Mouse (Mus musculus): ENCODE measurements around the gene Gm5617.
"Not testable (repeated sequence)": the region's sequence is repeated elsewhere in the genome, so short reads cannot be mapped to it uniquely, and the experiment has no call there.

The Gm5617 gene

GRCm38 (mm10) chr9:48494817-48495547 is at the start of gene Gm5617, which contains the start of gene Rbm7:
Gene Gm5617 (plus strand): TSS chr9:48495442.
Gene Rbm7 (minus strand): TSS chr9:48495299.
- peak; percentile 95 for DNase-seq (ENCODE audit: low spot score)

- DNase-seq (ENCODE audit: low spot score): peak; percentile 73
Measured at GRCm38 (mm10) chr9:48447783-48448209, 47.4 kb upstream of the Gm5617 start.

DNA sequence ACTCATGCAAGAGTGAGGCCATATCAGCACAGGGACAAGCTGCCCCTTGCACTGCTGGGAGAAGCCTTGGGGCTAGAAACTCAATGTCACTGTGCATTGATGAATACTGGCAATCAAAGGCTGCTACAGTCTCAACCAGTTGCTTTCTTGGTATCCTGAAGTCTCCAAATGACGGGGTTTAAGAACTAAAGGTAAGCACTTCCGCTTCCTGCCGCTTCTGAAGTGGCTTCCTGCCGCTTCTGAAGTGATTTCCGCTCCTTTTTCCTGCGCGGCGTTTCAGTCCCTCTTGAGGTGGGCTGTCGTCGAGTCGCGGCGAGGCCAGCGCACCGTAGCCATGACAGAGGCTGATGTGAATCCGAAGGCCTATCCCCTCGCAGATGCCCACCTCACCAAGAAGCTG is 45.2 kb upstream of the Gm5617 start:
- no peak for DNase-seq (ENCODE audit: low spot score)

GRCm38 (mm10) chr9:48455961-48456360 is 39.3 kb upstream of the Gm5617 start:
- DNase-seq (ENCODE audit: low spot score): no peak

DNA sequence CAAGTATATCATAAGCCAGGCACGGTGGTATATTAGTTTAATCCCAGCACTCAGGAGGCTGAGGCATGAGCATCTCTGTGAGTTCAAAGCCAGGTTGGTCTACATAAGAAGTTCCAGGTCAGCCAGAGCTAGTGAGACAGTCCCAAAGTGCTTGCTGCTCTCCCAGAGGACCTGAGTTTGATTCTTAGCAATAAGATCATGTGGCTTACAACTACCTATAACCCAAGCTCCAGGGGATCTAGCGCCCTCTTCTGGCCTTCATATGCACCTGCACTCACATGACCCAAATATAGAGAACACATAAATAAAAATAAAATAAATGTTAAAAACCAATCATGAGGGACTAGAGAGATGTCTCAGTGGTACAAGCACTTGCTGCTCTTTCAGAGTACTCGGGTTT is 36.4 kb upstream of the Gm5617 start:
- DNase-seq (ENCODE audit: low spot score): no peak

DNA sequence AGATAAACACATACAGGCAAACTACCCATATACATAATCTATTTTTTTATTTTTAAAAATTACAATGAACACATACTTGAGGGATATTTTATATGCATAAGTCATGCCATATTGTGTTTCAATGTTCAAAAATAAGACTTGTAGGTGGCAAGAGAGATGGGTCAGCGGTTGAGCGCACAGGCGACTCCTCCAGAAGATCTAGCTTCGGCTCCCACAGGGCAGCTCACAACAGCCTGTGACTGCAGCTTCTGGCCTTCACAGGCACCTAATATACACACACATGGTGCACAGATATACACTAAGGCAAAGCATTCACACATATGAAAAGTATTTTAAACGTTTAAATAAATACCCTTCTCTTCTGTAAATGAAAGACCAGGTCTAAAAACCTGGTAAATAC is 35.9 kb upstream of the Gm5617 start:
- DNase-seq (ENCODE audit: low spot score): no peak

DNA sequence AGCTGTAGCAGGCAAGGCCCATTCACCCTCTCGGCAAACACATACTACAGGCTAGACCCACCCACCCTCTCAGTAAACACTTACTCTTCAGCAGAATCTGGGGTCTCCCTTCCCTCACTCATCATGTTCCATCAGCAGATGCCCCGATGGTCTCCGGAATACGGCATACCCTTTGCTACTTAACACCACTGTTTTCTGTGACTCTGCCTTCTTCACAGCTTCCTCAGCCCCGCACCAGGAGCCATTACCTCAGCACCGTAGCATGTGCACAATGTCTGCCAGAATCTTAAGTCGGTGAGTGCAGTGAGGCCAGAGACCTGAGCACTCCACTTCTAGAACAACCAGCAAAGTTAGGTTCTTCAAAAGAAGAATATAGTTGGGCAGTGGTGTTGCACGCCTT is 34.5 kb upstream of the Gm5617 start:
- DNase-seq (ENCODE audit: low spot score): no peak

DNA sequence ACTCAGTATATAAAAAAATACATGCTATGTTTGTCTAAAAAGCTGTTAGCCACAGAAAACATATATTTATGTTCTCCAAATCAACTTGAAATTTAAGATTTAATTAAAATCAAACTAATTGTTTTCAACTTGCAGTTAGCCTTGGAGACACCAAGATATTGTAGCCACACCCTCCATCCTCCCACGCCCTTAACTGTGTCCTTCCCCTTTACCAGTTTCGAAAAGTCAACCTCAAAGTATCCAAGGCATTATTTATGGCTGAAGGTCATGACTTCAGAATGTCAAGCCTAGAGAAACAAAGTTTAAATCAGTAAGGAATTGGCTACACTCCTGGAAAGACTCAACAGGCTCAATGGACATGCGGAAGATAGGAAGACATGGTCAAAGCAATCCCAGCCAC is 33.7 kb upstream of the Gm5617 start:
- no peak for DNase-seq (ENCODE audit: low spot score)

- DNase-seq (ENCODE audit: low spot score): no peak
Measured at GRCm38 (mm10) chr9:48465671-48466070, 29.6 kb upstream of the Gm5617 start.

DNA sequence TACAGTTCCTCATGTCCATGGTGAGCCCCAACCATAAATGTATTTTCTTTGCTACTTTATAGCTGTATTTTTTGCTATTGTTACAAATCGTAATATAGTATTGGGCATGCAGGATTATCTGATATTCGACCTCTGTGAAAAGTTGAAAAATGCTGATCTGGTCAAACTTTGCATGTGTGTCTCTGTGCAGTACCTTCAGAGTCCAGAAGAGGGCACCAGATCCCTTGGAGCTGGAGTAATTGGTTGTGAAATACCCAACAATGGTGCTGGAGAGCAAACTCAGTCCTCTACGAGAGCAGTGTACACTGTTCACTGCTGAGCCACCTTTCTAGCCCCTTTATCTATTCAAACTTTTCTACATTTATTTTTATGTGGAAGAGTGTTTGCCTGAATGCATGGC is 28.4 kb upstream of the Gm5617 start:
- peak; percentile 74 for DNase-seq (ENCODE audit: low spot score)

- DNase-seq (ENCODE audit: low spot score): not testable (repeated sequence)
Measured at GRCm38 (mm10) chr9:48467471-48467870, 27.8 kb upstream of the Gm5617 start.

DNA sequence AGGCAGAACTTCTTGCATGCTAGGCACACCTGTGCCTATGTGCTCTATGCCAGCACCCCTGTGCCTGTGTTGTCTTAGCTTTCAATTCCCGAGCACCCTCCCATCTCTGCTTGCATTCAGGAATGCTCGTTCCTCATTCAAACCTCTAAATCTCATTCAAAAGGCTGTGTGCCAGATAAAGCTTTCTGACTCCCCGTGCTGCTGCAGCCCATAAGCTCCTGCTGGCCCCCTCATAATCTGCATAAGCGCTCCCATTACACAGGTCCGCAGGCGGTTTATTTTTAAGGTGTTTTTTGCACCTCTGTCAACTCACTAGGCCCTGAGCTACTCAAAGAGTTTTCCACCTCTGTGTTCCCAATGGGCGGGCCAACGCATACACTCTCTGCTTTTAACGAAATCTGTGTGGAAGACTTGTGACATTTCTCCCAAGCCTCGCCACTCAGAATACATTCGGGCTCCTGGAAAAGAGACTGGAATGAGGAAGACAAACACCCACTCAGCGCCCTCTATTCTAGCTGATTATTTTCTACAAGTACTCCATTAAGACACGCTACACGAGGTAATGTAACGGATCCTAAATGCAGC is 22.7 kb upstream of the Gm5617 start:
- DNase-seq (ENCODE audit: low spot score): no peak

DNA sequence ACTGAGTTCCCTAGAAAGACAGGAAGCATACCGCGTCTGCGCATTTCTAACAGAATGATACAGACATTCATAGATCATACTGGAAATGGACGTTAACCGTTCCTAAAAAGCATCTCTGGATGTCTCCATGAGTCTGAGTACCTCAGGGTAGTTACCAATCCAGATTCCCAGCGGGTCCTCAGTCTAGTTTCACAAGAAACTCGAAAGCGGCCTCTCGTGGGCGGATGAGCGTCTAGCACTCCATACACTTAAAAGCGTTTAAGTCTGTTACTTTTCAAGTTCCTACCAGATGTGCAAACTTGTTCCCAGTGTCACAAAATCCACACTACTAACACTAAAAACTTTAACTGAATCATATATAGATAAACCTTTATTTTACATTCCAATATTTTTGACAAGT is 22.1 kb upstream of the Gm5617 start:
- DNase-seq (ENCODE audit: low spot score): no peak

DNA sequence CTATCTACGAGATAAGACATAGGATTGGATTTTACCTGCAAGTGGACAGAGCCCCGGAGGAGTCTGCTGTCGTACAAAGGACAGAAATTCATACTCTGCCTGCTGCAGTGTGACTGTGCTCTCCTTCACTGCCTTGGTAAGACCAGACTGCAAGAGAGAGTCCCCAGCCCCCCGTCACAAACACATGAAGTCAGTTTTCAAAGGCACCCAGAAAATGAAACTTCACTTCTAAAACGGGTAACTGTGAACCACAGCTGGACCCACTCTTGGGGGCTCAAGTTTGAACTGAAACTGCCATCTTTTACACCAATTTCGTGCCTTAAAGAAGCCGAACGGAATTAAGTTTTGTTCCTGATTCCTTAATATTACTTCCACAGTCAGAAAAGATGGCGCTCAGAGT is 20.9 kb upstream of the Gm5617 start:
- DNase-seq (ENCODE audit: low spot score): no peak

GRCm38 (mm10) chr9:48476236-48477165 is 18.7 kb upstream of the Gm5617 start:
- DNase-seq (ENCODE audit: low spot score): no peak

DNA sequence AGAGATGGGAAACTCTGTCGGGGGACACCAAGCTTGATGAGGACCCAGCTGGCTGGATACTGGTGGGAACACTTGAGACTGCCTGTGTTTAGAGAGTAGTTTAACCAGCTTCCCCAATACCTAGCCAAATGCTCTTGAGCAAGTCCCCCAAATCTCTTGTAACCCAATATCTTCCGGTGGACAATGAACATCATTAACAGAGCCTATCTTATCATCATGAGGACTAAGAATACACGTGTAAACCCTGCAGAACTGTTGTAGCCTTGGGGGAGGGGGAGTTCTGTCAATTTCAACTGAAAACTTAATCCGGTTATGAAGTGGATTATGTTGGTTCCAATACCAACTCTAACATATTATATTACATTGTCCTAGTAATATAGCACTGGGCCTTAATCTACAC is 16.4 kb upstream of the Gm5617 start:
- DNase-seq (ENCODE audit: low spot score): no peak

DNA sequence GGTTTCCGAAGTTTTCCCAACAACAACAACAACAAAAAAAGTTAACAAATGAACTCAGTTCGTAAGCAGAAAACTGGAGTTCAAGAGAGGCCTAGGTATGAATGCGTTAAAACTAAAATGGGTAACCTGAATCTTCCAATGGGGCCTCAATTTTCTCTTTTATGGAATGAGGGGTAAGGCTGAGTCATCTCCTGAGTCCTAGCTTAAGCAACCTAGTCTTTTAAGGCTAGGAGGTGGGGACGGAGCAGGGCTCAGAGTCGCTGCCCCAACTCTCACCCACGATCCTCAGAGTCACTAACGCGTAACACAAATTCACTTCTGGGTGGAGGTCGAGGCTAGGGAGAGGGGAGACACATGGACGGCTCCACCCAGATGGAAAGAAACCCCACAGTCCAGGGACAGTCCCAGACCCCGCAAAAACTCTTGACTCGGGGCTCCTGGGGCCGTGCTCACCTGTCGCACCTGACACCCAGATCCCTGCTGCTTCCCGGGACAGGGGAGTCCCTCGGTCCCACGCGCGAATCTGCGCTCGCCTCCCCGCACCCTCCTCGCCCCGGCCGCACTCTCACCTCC is 15.3 kb upstream of the Gm5617 start:
- DNase-seq (ENCODE audit: low spot score): peak; percentile 20

- DNase-seq (ENCODE audit: low spot score): peak; percentile 93
Measured at GRCm38 (mm10) chr9:48480411-48481213, 14.6 kb upstream of the Gm5617 start, which contains the start of gene Rexo2. Gene Rexo2 (minus strand): TSS chr9:48480623.

DNA sequence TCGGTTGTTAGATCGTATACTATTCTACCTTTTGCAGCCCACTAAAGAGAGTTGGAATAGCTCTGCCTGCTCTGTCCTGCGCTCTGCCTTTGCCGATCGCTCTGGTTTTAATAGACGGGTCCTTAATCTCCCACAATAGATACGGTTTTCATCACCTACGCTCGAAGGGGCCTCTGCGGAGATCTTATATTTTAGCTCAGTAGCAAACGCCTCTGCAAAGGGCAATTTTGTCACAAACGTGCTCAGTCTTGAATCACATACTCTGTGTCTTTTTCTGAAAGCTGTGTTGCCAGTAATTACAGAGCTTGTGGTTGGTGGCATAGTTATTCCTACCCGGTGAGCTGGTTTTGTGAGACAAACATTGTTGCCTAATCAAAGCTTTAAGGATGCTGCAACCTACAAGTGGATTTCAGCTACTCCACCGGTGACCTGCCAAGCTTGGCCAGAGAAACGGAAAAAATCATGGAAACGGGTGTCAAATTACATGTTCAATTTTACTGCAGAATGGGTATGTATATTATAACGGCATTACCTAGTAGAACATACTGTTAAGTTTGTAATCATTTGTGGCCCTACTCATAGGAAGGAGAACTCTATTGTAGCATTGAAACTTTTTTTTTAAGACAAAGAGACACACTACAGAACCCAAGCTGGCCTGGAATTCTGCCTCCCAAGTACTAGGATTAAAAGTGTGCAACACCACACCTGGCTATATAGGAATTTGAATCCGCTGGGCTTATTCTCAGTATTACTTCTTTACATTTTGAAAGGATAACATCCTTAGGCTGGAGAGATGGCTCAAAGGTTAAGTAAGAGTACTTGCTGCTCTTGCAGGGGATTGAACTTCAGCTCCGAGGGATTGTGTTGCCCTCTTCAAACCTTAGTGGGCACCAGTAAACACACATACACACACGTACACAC is 13.8 kb upstream of the Gm5617 start:
- peak; percentile 28 for DNase-seq (ENCODE audit: low spot score)

DNA sequence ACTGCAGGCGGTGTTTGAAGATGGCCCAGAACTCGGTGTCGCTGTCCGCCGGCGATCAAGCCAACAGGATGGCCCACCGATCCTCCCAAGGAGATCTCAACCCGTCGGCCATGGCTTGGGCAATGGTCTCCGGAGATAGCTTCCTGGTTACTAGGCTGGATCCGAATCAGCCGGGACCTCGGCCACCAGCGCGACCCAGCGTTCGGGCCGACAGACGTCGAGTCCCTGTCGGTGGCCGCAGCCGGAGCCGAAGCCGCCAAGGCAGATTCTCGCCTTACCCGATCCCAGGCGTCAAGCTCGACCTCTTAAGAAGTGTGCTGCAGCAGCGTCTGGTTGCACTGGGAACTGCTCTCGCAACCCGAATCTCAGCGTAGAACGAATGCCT is 298 bp downstream of the Gm5617 start:
- no peak for DNase-seq (ENCODE audit: low spot score)

Measured in retina, embryonic 14.5 days (tissue).